Mouse (Mus musculus) intestine, postnatal 0 days (tissue): ENCODE measurements around the gene Iscu. TPM values are rescaled to one million over a fixed set of nuclear protein-coding genes. Genes with fewer than 3 reads are reported as not detected.
A peak's percentile ranks its signal among the peaks of the same experiment; 100 is the strongest.

ENCODE experiments used
- ATAC-seq: fragments of 200-750 bp; cut with Nextera tagmentation; 2 replicates; pipeline ENCODE4 v1.8.0; 2017; ENCODE audit warnings: mild to moderate bottlenecking, moderate TSS enrichment, moderate library complexity
- H3K27ac ChIP-seq: fragments of 300-500 bp; sonication (generic); 2 replicates; pipeline ENCODE4 v1.5.1; 2014; ENCODE audit warnings: mild to moderate bottlenecking, low read depth, low read length, moderate library complexity
- H3K27me3 ChIP-seq: fragments of 300-500 bp; sonication (generic); replicated peaks from 2 replicates; pipeline ENCODE4 v1.6.1; 2014; ENCODE audit warnings: low read length, mixed read lengths; ENCODE audit not compliant: control insufficient read depth, insufficient read depth
- H3K36me3 ChIP-seq: fragments of 300-500 bp; sonication (generic); 2 replicates; pipeline ENCODE4 v1.6.1; 2014; ENCODE audit warnings: mild to moderate bottlenecking, moderate library complexity; ENCODE audit not compliant: control insufficient read depth, insufficient read depth
- H3K4me1 ChIP-seq: fragments of 300-500 bp; sonication (generic); replicated peaks from 2 replicates; pipeline ENCODE4 v1.6.1; 2014; ENCODE audit warnings: antibody characterized with exemption, low read length, mixed read lengths; ENCODE audit not compliant: control insufficient read depth, insufficient read depth
- H3K4me2 ChIP-seq: fragments of 300-500 bp; sonication (generic); replicated peaks from 2 replicates; pipeline ENCODE4 v1.6.1; 2014; ENCODE audit warnings: low read depth, mild to moderate bottlenecking, moderate library complexity
- H3K4me3 ChIP-seq: fragments of 300-500 bp; sonication (generic); 2 replicates; pipeline ENCODE4 v1.5.1; 2014; ENCODE audit warnings: low read depth, low read length
- H3K9ac ChIP-seq: fragments of 300-500 bp; sonication (generic); 2 replicates; pipeline ENCODE4 v1.6.1; 2014; ENCODE audit warnings: mild to moderate bottlenecking, low read depth, low read length
- H3K9me3 ChIP-seq: fragments of 300-500 bp; sonication (generic); 2 replicates; pipeline ENCODE4 v1.6.1; 2016; ENCODE audit warnings: mixed run types; ENCODE audit not compliant: control insufficient read depth
- CTCF ChIP-seq: sonication (generic); IDR thresholded peaks from 2 replicates; pipeline ENCODE4 v1.5.1; 2016; ENCODE audit warnings: low read depth, mild to moderate bottlenecking, control low read depth, antibody characterized with exemption, moderate library complexity
- WGBS: fragments of 180-500 bp; shearing (Covaris S2); extraction: QIAGEN DNeasy Blood & Tissue Kit; methylation state at CpG from one replicate; pipeline ENCODE4 v1.1.7; 2014; 5-methylcytosine and 5-hydroxymethylcytosine counted together
- polyA plus RNA-seq: library from polyadenylated mRNA; unstranded; fragments of >200 nt; fragmentation: Nextera tagmentation; extraction: Ambion mirVana; gene quantifications from 2 replicates; pipeline ENCODE4 v1.2.1, GENCODE M21; 2015

Gene Iscu
- polyA plus RNA-seq, 1 experiment from 2014 or later: 145 TPM

- Histone ChIP-seq H3K4me3 (peak within 1 kb of the TSS; percentile 76), H3K27ac (peak within 1 kb of the TSS; percentile 94), H3K4me1 (0 out of 2 replicates have a peak, but pooled peaks cover 5% of the 10 kb centered on the region), H3K9me3 (no peaks in the 10 kb centered on the region), H3K27me3 (no peaks in the 10 kb centered on the region), H3K36me3 (peaks cover 32% of the 10 kb centered on the region), H3K4me2 (peak within 1 kb of the TSS; percentile 95), H3K9ac (peak within 1 kb of the TSS; percentile 70)
- TF ChIP-seq CTCF: 0 out of 2 replicates have a peak, but pooled peaks have one; percentile 1
- 1% methylated on average over 66 of the region's 71 CpGs for WGBS
- peak; percentile 97 for ATAC-seq
Measured at GRCm38 (mm10) chr5:113735345-113736112, 37.0 kb upstream of the Iscu start, which contains the start of gene Ficd. Gene Ficd, plus strand, starts transcription at chr5:113735803.

GRCm38 (mm10) chr5:113736113-113736502, 36.4 kb upstream of the Iscu start:
- Histone ChIP-seq H3K9ac (peak overlapping the region; percentile 70), H3K4me1 (0 out of 2 replicates have a peak, but pooled peaks cover 5% of the 10 kb centered on the region), H3K27ac (peak overlapping the region; percentile 94; the same call in 1 of the 2 replicates), H3K27me3 (no peaks in the 10 kb centered on the region), H3K4me2 (peak overlapping the region; percentile 95), H3K4me3 (peak overlapping the region; percentile 76), H3K36me3 (peaks cover 38% of the 10 kb centered on the region), H3K9me3 (no peaks in the 10 kb centered on the region)
- no peak for TF ChIP-seq CTCF
- WGBS: 1% methylated on average over 10 of the region's 10 CpGs
- ATAC-seq: no peak

- Histone ChIP-seq H3K27me3 (no peaks in the 10 kb centered on the region), H3K4me3 (peak overlapping the region; percentile 76), H3K4me1 (0 out of 2 replicates have a peak, but pooled peaks cover 5% of the 10 kb centered on the region), H3K27ac (0 out of 2 replicates have a peak overlapping the region, but pooled peaks have one; percentile 94), H3K9me3 (no peaks in the 10 kb centered on the region), H3K9ac (peak overlapping the region; percentile 70), H3K36me3 (peaks cover 41% of the 10 kb centered on the region), H3K4me2 (peak overlapping the region; percentile 95)
- 38% methylated on average over 15 of the region's 15 CpGs for WGBS
- TF ChIP-seq CTCF: peak; percentile 30; the same call in 1 of the 2 replicates
- no peak for ATAC-seq
Measured at GRCm38 (mm10) chr5:113736522-113737164, 35.9 kb upstream of the Iscu start.

GRCm38 (mm10) chr5:113737607-113738237, 34.8 kb upstream of the Iscu start:
- no peak overlapping the region for H3K9ac ChIP-seq
- peaks cover 52% of the 10 kb centered on the region for H3K36me3 ChIP-seq
- no peak for TF ChIP-seq CTCF
- H3K27ac ChIP-seq: no peak overlapping the region
- WGBS: 86% methylated on average over 11 of the region's 11 CpGs
- H3K4me1 ChIP-seq: 0 out of 2 replicates have a peak, but pooled peaks cover 5% of the 10 kb centered on the region
- ATAC-seq: no peak
- H3K9me3 ChIP-seq: no peaks in the 10 kb centered on the region
- no peak overlapping the region for H3K4me2 ChIP-seq
- H3K4me3 ChIP-seq: no peak overlapping the region
- no peaks in the 10 kb centered on the region for H3K27me3 ChIP-seq

- peaks cover 98% of the 10 kb centered on the region for H3K36me3 ChIP-seq
- H3K4me2 ChIP-seq: no peak overlapping the region
- no peak overlapping the region for H3K9ac ChIP-seq
- H3K27ac ChIP-seq: 0 out of 2 replicates have a peak overlapping the region, but pooled peaks have one; percentile 4
- H3K27me3 ChIP-seq: no peaks in the 10 kb centered on the region
- H3K4me1 ChIP-seq: no peaks in the 10 kb centered on the region
- H3K9me3 ChIP-seq: no peaks in the 10 kb centered on the region
- peak; percentile 40 for TF ChIP-seq CTCF
- no peak for ATAC-seq
- no peak overlapping the region for H3K4me3 ChIP-seq
- WGBS: 94% methylated on average over 5 of the region's 5 CpGs
Measured at GRCm38 (mm10) chr5:113747629-113748028, 24.9 kb upstream of the Iscu start.
